In the genomic region with DNA sequence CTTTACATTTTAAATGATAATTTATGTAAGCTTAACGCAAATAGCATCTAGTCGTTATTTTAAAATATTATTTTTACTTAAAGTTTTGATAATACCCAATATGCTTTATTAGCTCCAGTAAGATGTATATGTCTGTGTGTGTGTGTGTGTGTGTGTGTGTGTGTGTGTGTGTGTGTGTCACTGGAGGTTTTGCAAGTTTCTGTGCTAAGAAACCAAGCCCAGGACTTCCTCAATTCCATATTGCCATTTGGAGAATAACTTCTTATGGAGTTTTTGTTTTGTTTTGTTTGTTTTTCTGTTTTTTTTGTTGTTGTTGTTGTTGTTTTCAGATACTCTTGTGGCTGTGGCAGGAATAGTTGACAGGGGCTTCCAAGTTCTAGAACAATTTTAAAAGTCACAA, we compare ENCODE assay signal across 30 mouse cellular contexts. TPM values are rescaled to one million over a fixed set of nuclear protein-coding genes. Genes with fewer than 3 reads are reported as not detected.
DNase-seq lines count a peak whose midpoint lies in the region; ATAC-seq and TF ChIP-seq lines count a peak whose summit lies in the region.
"Had no signal": no experiment of that assay in that cellular context is flagged by ENCODE, and none has a peak within 500 bp of the region (broad histone marks: within the 10 kb centered on the region; RNA-seq: fewer than 3 reads in every experiment).

No protein-coding gene starts in this region.

- H3K4me1 ChIP-seq in bone marrow macrophage, adult 2 months (ENCODE audit: control insufficient read depth, insufficient read depth, low read length), result peaks cover 8% of the 10 kb centered on the region
- H3K4me1 ChIP-seq in hindbrain, postnatal 0 days (ENCODE audit: insufficient read depth, low read length), result no peaks in the 10 kb centered on the region
- H3K4me1 ChIP-seq: embryonic facial prominence, embryonic 10.5 days; embryonic facial prominence, embryonic 12.5 days; forebrain, embryonic 13.5 days; forebrain, embryonic 15.5 days had no signal

- no peak for TF ChIP-seq CTCF in bone marrow macrophage, adult 2 months (IDR thresholded peaks at IDR 0.05; ENCODE audit: low read depth, low read length)
- TF ChIP-seq CTCF in hindbrain, postnatal 0 days (IDR thresholded peaks at IDR 0.05; ENCODE audit: low read depth), result no peak

- peak overlapping the region; percentile 71 for H3K27ac ChIP-seq in bone marrow macrophage, adult 2 months (ENCODE audit: insufficient read depth, low read depth, low read length)
- H3K27ac ChIP-seq in hindbrain, postnatal 0 days, result no peak overlapping the region
- H3K27ac ChIP-seq: embryonic facial prominence, embryonic 10.5 days; embryonic facial prominence, embryonic 12.5 days; forebrain, embryonic 13.5 days; forebrain, embryonic 15.5 days had no signal

- H3K4me2 ChIP-seq in hindbrain, postnatal 0 days (ENCODE audit: low read depth, low read length), result no peak overlapping the region
- H3K4me2 ChIP-seq: embryonic facial prominence, embryonic 12.5 days; forebrain, embryonic 13.5 days; forebrain, embryonic 15.5 days had no signal

- no peaks in the 10 kb centered on the region for H3K27me3 ChIP-seq in hindbrain, postnatal 0 days (ENCODE audit: insufficient read depth, low read length)
- H3K27me3 ChIP-seq: embryonic facial prominence, embryonic 12.5 days; forebrain, embryonic 13.5 days; forebrain, embryonic 15.5 days; Patski had no signal

- 90% methylated on average over 2 of the region's 2 CpGs for WGBS in hindbrain, postnatal 0 days

- ATAC-seq in megakaryocyte, adult 5-6 weeks (ENCODE audit: poor library complexity, severe bottlenecking), result peak; percentile 45; the same call in 1 of the 2 replicates
- no peak for ATAC-seq in hindbrain, postnatal 0 days
- ATAC-seq: activated CD4-positive, CD25-positive, alpha-beta regulatory T cell, adult 4 months; CD4-positive, CD25-positive, alpha-beta regulatory T cell, adult 4 months; forebrain, embryonic 13.5 days; forebrain, embryonic 15.5 days; forebrain, postnatal 0 days; Patski had no signal

- H3K4me3 ChIP-seq in bone marrow macrophage, adult 2 months (ENCODE audit: insufficient read depth, low read length), result no peak overlapping the region
- H3K4me3 ChIP-seq in hindbrain, postnatal 0 days (ENCODE audit: low read length), result no peak overlapping the region
- H3K4me3 ChIP-seq: embryonic facial prominence, embryonic 10.5 days; embryonic facial prominence, embryonic 12.5 days; forebrain, embryonic 13.5 days; forebrain, embryonic 15.5 days had no signal

- no peak for TF ChIP-seq POLR2A in bone marrow macrophage, adult 2 months (IDR thresholded peaks at IDR 0.05; ENCODE audit: borderline replicate concordance, low read depth, low read length)

- H3K36me3 ChIP-seq in hindbrain, postnatal 0 days (ENCODE audit: insufficient read depth, low read length), result no peaks in the 10 kb centered on the region
- H3K36me3 ChIP-seq: embryonic facial prominence, embryonic 10.5 days; embryonic facial prominence, embryonic 12.5 days; forebrain, embryonic 15.5 days; G1E had no signal

- DNase-seq in urinary bladder, postnatal 4 days (ENCODE audit: low spot score in 2 of 2), result no peak
- no peak for DNase-seq in kidney, adult 11 months
- DNase-seq in hindbrain, postnatal 0 days (ENCODE audit: low spot score), result no peak
- DNase-seq: adrenal gland, adult 8-10 months; adrenal gland, postnatal 14 days; adrenal gland, postnatal 36 days; B cell, adult 2 months; cerebellum, adult 11-12 months; cerebellum, adult 2 months; cerebellum, adult 9-10 months; cerebellum, postnatal 10 days; cerebellum, postnatal 25 days; forebrain, postnatal 0 days had no signal

- no peak overlapping the region for H3K9ac ChIP-seq in hindbrain, postnatal 0 days (replicated peaks; ENCODE audit: low read length)
- H3K9ac ChIP-seq: embryonic facial prominence, embryonic 12.5 days; forebrain, embryonic 13.5 days; forebrain, embryonic 15.5 days; forebrain, postnatal 0 days had no signal

- peaks cover 16% of the 10 kb centered on the region; the same call in 1 of the 2 replicates for H3K9me3 ChIP-seq in hindbrain, postnatal 0 days (ENCODE audit: low read length)
- H3K9me3 ChIP-seq: G1E had no signal

RNA-seq across cellular contexts. Expression of gene Gm15056, which starts 4.7 kb away (rescaled TPM):
- not detected in 2 replicates for polyA plus RNA-seq in bone marrow macrophage, adult 2 months (2012; ENCODE audit: insufficient read depth, insufficient read length, missing spikeins)
- total RNA-seq in megakaryocyte, adult 5-6 weeks (2015), result not detected in 2 replicates
- total RNA-seq in megakaryocyte, adult 5-6 weeks (2017), result not detected in 2 replicates
- total RNA-seq in hindbrain, postnatal 0 days (2014; rRNA removed), result not detected in 2 replicates
- polyA plus RNA-seq in hindbrain, postnatal 0 days (2015; fragmentation: Nextera tagmentation; extraction: Ambion mirVana), result not detected in 2 replicates
- total RNA-seq: adrenal gland, adult 18-20 months; adrenal gland, adult 8-10 months; adrenal gland, postnatal 14 days; adrenal gland, postnatal 36 days; CH12.LX; forebrain, postnatal 0 days; G1E had no signal
- polyA plus RNA-seq: activated CD4-positive, CD25-positive, alpha-beta regulatory T cell, adult 4 months; brain, embryonic 14.5 days; CD4-positive, CD25-positive, alpha-beta regulatory T cell, adult 4 months; cerebellum, adult 2 months; cortical plate, adult 2 months; embryonic facial prominence, embryonic 10.5 days; embryonic facial prominence, embryonic 12.5 days; embryonic facial prominence, embryonic 14.5 days; forebrain, embryonic 11.5 days; forebrain, embryonic 13.5 days; forebrain, embryonic 15.5 days; forebrain, postnatal 0 days; frontal cortex, adult 2 months; G1E; Patski had no signal

RNA-seq across cellular contexts. Expression of gene Defb33, which starts 14.7 kb away (rescaled TPM):
- not detected in 2 replicates for polyA plus RNA-seq in bone marrow macrophage, adult 2 months (2012; ENCODE audit: insufficient read depth, insufficient read length, missing spikeins)
- not detected in 2 replicates for total RNA-seq in megakaryocyte, adult 5-6 weeks (2015)
- total RNA-seq in megakaryocyte, adult 5-6 weeks (2017), result not detected in 2 replicates
- total RNA-seq in hindbrain, postnatal 0 days (2014; rRNA removed), result not detected in 2 replicates
- polyA plus RNA-seq in hindbrain, postnatal 0 days (2015; fragmentation: Nextera tagmentation; extraction: Ambion mirVana), result not detected in 2 replicates
- total RNA-seq: adrenal gland, adult 18-20 months; adrenal gland, adult 8-10 months; adrenal gland, postnatal 14 days; adrenal gland, postnatal 36 days; CH12.LX; forebrain, postnatal 0 days; G1E had no signal
- polyA plus RNA-seq: activated CD4-positive, CD25-positive, alpha-beta regulatory T cell, adult 4 months; brain, embryonic 14.5 days; CD4-positive, CD25-positive, alpha-beta regulatory T cell, adult 4 months; cerebellum, adult 2 months; cortical plate, adult 2 months; embryonic facial prominence, embryonic 10.5 days; embryonic facial prominence, embryonic 12.5 days; embryonic facial prominence, embryonic 14.5 days; forebrain, embryonic 11.5 days; forebrain, embryonic 13.5 days; forebrain, embryonic 15.5 days; forebrain, postnatal 0 days; frontal cortex, adult 2 months; G1E; Patski had no signal

RNA-seq across cellular contexts. Expression of gene Gm6040, which starts 14.8 kb away (rescaled TPM):
- not detected in 2 replicates for polyA plus RNA-seq in bone marrow macrophage, adult 2 months (2012; ENCODE audit: insufficient read depth, insufficient read length, missing spikeins)
- not detected in 2 replicates for total RNA-seq in megakaryocyte, adult 5-6 weeks (2015)
- total RNA-seq in megakaryocyte, adult 5-6 weeks (2017), result not detected in 2 replicates
- not detected in 2 replicates for total RNA-seq in hindbrain, postnatal 0 days (2014; rRNA removed)
- not detected in 2 replicates for polyA plus RNA-seq in hindbrain, postnatal 0 days (2015; fragmentation: Nextera tagmentation; extraction: Ambion mirVana)
- total RNA-seq: adrenal gland, adult 18-20 months; adrenal gland, adult 8-10 months; adrenal gland, postnatal 14 days; adrenal gland, postnatal 36 days; CH12.LX; forebrain, postnatal 0 days; G1E had no signal
- polyA plus RNA-seq: activated CD4-positive, CD25-positive, alpha-beta regulatory T cell, adult 4 months; brain, embryonic 14.5 days; CD4-positive, CD25-positive, alpha-beta regulatory T cell, adult 4 months; cerebellum, adult 2 months; cortical plate, adult 2 months; embryonic facial prominence, embryonic 10.5 days; embryonic facial prominence, embryonic 12.5 days; embryonic facial prominence, embryonic 14.5 days; forebrain, embryonic 11.5 days; forebrain, embryonic 13.5 days; forebrain, embryonic 15.5 days; forebrain, postnatal 0 days; frontal cortex, adult 2 months; G1E; Patski had no signal

RNA-seq across cellular contexts. Expression of gene AY761185, which starts 37.4 kb away (rescaled TPM):
- not detected in 2 replicates for polyA plus RNA-seq in bone marrow macrophage, adult 2 months (2012; ENCODE audit: insufficient read depth, insufficient read length, missing spikeins)
- total RNA-seq in megakaryocyte, adult 5-6 weeks (2015), result not detected in 2 replicates
- total RNA-seq in megakaryocyte, adult 5-6 weeks (2017), result not detected in 2 replicates
- not detected in 2 replicates for total RNA-seq in hindbrain, postnatal 0 days (2014; rRNA removed)
- not detected in 2 replicates for polyA plus RNA-seq in hindbrain, postnatal 0 days (2015; fragmentation: Nextera tagmentation; extraction: Ambion mirVana)
- total RNA-seq: adrenal gland, adult 18-20 months; adrenal gland, adult 8-10 months; adrenal gland, postnatal 14 days; adrenal gland, postnatal 36 days; CH12.LX; forebrain, postnatal 0 days; G1E had no signal
- polyA plus RNA-seq: activated CD4-positive, CD25-positive, alpha-beta regulatory T cell, adult 4 months; brain, embryonic 14.5 days; CD4-positive, CD25-positive, alpha-beta regulatory T cell, adult 4 months; cerebellum, adult 2 months; cortical plate, adult 2 months; embryonic facial prominence, embryonic 10.5 days; embryonic facial prominence, embryonic 12.5 days; embryonic facial prominence, embryonic 14.5 days; forebrain, embryonic 11.5 days; forebrain, embryonic 13.5 days; forebrain, embryonic 15.5 days; forebrain, postnatal 0 days; frontal cortex, adult 2 months; G1E; Patski had no signal
